Mouse (Mus musculus) adrenal gland, postnatal 14 days (tissue): Measurements from ENCODE around the gene Duxf3. TPM values are rescaled to one million over a fixed set of nuclear protein-coding genes. Genes with fewer than 3 reads are reported as not detected.
"Not testable (repeated sequence)": the region's sequence is repeated elsewhere in the genome, so short reads cannot be mapped to it uniquely, and the experiment has no call there.

Experiments used
- DNase-seq: peaks from one replicate; pipeline ENCODE4 v3.0.0; 2021; ENCODE audit warnings: mixed read lengths
- long read RNA-seq, 2 experiments: library from polyadenylated mRNA; stranded (forward); transcript quantifications; one replicate each; pipeline ENCODE4 v2.0.0; 2021
- total RNA-seq: library from RNA; stranded (reverse); gene quantifications from 2 replicates; pipeline ENCODE4 v1.2.3, GENCODE M21; 2021

Duxf3 gene
- total RNA-seq, result not detected in 2 replicates
- long read RNA-seq, experiment 1, result 0 reads
- long read RNA-seq, experiment 2, result 0 reads

DNA sequence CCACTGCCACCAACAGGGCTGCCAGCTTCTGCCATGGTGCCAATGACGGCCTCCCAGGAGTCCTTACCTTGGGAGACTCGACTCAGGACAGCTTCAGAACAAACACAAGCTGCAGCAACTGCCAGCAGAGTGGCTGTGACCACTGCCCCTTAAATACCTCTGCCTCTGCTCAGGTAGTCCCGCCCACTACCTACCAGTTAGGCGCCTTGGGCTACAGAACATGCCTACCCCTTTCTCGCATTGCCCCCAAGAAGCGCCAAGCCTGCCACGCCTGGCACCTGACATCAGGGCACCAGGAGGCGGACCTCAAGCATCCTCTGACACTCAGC lies at the start of gene Duxf3:
Gene Duxf3 (minus strand): TSS at position 35 of the 329 bp plus-strand sequence.
- not testable (repeated sequence) for DNase-seq

DNA sequence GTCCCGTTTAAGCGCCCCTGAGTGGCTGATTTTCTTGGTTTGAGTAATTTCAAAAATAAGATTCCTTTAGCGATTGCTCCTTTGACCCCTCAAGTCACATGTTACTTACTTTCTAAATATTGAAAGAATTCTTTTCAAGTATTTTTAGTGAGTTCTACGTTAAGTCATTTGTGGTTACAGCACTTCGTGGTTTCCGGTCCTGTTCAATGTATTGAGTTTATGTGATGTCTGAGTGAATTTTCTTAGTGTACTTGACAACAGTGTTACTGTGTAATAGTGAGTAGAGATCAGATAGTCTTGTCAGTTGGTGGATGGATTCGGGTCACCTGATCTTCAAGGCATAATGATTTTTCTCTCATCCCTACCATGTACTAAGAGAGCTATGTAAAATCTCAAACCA lies 49.8 kb upstream of the Duxf3 start:
- no peak for DNase-seq

GRCm38 (mm10) chr10:58258466-58258865 lies 26.0 kb upstream of the Duxf3 start:
- DNase-seq, result peak; percentile 23

- no peak for DNase-seq
These were observed 23.5 kb upstream of the Duxf3 start for GRCm38 (mm10) chr10:58255954-58256353.

- DNase-seq, result peak; percentile 97
These were observed 22.9 kb upstream of the Duxf3 start, which contains the start of gene Gcc2 for GRCm38 (mm10) chr10:58255213-58255892. TSS of gene Gcc2 (plus strand) at chr10:58255497.

DNA sequence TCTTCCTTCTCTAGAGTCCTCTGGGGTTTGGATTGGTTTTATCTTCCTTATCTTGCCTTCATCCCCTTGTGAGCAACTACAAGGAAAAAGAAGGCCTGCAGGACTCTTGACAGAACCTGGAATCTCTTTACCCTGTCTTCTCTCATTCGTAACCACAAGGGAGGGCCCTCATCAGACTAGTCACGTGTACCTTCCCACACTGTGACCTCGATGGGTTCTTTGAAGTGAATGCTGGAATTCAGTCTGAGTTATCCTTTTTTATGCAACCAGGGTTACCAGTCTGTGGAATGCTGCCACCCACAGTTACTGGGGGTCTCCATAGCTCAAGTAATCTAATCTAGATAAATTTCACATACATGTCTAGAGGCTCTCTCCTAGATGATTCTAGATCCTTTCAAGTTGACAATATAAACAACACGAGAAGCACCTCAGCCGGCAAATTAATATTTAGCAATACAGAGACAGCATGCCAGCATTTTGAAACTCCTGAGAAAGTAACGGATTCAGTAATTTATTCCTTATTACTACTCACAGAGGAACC lies 22.2 kb upstream of the Duxf3 start:
- peak; percentile 42 for DNase-seq

DNA sequence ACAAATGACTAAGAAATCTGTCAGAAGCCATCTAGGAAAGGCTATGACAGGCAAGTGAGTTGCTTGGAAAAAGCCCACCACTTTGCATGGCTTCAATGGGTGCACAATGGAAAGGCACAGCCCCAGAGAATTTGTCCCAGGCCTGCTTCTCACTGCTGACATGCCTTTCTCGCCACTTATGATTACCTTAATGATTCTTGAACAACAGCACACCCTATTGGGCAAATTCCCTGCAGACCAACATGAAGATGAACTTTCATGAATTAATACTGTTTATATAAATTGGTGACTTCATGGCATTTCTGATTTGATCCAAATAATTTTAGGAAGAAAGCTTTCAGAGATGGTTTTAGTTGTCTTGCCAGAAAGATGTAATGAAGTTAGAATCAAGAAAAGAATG lies 17.1 kb upstream of the Duxf3 start:
- DNase-seq, result no peak

DNA sequence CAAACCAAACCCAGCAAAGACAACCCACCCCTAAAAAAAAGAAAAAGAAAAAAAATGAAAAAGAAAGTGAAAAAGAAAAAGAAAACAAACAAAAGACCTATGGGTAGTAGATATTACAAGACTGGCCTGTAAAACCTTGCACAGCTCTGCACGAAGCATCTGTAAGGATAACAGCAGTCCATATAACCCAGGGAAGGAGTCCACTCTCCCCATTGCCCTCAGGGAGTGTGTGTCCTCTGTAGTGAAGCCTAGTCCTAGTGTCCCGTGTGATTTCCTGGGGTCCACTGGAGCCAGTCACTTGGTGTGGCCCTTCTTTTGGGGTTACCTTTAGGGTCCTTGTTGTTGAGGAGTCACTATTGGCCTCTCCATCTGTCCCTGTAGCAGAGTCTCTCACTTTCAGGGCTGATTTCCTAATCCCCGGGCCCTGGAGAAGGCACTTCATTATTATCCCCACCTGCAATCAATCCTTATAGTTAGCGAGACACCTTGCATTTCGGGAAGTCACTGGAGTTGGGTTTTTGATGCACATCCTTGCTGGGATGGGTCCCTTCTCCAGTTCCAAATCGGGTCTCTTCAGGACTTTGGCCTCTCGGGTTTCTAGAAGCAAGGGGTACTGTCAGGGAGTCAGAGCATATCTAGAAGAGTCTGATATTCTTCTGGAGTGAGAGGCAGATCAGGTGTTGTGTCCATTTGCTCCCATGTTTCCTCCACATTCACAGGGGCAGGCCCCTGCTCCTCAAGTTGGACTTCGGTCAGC lies 6.7 kb upstream of the Duxf3 start:
- DNase-seq, result peak; percentile 41

DNA sequence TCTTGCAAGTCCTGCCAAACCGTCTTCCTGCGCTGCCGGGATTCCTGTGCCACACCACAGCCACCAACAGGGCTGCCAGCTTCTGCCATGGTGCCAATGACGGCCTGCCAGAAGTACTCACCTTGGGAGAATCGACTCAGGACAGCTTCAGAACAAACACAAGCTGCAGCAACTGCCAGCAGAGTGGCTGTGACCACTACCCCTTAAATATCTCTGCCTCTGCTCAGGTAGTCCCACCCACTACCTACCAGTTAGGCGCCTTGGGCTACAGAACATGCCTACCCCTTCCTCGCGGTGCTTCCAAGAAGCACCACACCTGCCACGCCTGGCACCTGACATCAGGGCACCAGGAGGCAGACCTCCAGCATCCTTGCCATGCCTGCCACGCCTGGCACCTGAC lies 4.1 kb upstream of the Duxf3 start, which contains the start of gene Gm4981:
Gene Gm4981 (minus strand): TSS at position 89 of the 400 bp plus-strand sequence.
- no peak for DNase-seq

- DNase-seq, result not testable (repeated sequence)
These were observed 2.5 kb upstream of the Duxf3 start for GRCm38 (mm10) chr10:58234985-58235384.

- DNase-seq, result not testable (repeated sequence)
These were observed 1.3 kb upstream of the Duxf3 start for GRCm38 (mm10) chr10:58233740-58234121.

DNA sequence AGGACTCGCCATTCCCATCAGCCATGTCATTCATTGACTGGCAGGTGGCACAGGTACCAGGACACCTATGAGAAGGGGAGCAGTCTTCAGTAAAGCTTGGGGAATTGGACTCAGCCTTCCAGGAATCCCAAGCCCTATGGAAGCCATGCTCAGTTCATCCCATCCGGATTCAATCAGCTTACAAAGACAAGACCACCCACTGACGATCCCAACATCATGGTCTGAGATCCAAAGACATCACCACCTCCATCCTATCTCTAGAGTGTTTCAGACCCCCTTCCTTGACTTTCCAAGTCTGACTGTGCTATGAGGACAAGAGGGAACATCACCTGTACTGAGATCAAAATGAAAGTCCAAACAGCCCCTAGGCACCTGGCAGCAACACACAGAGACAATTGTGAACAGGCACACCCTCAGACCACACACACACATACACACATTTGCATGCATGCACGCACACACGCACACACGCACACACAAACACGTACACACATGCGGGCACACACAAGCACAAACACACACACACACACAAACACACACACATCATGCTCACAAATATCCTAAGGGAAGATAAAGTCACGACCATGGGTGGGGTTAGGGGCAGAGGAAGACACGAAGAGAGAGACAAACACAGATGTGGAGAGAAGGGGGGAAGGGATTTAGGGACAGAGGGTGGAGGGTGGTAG lies 722 bp upstream of the Duxf3 start:
- DNase-seq, result not testable (repeated sequence)

- peak; percentile 70 for DNase-seq
These were observed 465 bp downstream of the Duxf3 start for GRCm38 (mm10) chr10:58231779-58232640.

DNA sequence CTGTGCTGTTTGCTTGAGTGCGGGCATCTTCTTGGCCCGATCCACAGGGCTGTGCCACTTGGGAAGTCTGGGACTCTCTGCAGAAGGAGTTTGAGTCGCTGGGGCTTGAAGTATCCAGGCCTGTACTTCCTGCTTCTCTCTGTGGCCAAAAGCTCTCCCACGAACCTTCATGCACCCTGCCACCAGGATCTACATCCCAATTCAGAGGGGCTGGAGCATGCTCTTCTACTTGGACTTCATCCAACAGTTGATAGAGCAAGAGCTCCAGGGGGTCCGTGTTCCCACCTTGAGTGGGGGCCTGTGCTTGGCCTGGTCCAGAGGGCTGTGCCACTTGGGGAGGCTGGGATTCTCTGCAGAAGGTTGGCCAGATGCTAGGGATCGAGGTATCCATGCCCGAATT lies 1.4 kb downstream of the Duxf3 start:
- DNase-seq, result peak; percentile 56

- not testable (repeated sequence) for DNase-seq
These were observed 2.5 kb downstream of the Duxf3 start for GRCm38 (mm10) chr10:58230021-58230420.

DNA sequence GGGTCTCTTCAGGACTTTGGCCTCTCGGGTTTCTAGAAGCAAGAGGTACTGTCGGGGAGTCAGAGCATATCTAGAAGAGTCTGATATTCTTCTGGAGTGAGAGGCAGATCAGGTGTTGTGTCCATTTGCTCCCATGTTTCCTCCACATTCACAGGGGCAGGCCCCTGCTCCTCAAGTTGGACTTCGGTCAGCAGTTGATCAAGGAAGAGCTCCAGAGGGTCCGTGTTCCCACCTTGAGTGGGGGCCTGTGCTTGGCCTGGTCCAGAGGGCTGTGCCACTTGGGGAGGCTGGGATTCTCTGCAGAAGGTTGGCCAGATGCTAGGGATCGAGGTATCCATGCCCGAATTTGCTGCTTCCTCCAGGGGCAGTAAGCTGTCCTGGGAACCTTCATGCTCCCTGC lies 4.7 kb downstream of the Duxf3 start:
- DNase-seq, result not testable (repeated sequence)

- peak; percentile 15 for DNase-seq
These were observed 6.1 kb downstream of the Duxf3 start for GRCm38 (mm10) chr10:58226357-58226756.

DNA sequence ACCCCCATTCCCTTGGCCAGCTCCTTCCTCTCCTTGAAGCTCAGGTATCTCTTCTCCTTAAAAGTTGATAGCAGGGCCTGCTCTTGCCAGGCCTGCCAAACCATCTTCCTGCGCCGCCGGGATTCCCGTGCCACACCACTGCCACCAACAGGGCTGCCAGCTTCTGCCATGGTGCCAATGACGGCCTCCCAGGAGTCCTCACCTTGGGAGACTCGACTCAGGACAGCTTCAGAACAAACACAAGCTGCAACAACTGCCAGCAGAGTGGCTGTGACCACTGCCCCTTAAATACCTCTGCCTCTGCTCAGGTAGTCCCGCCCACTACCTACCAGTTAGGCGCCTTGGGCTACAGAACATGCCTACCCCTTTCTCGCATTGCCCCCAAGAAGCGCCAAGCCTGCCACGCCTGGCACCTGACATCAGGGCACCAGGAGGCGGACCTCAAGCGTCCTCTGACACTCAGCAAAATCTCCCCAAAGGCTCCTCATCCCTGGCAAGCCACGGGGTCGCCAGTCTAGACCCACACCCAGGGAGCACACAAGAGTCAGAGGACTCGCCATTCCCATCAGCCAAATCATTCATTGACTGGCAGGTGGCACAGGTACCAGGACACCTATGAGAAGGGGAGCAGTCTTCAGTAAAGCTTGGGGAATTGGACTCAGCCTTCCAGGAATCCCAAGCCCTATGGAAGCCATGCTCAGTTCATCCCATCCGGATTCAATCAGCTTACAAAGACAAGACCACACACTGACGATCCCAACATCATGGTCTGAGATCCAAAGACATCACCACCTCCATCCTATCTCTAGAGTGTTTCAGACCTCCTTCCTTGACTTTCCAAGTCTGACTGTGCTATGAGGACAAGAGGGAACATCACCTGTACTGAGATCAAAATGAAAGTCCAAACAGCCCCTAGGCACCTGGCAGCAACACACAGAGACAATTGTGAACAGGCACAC lies 7.4 kb downstream of the Duxf3 start, which contains the start of gene AW822073:
Gene AW822073 (minus strand): TSS at position 104 of the 959 bp plus-strand sequence.
- peak; percentile 42 for DNase-seq

- peak; percentile 61 for DNase-seq
These were observed 8.3 kb downstream of the Duxf3 start for GRCm38 (mm10) chr10:58223972-58224805.
